Mouse (Mus musculus): Measurements from ENCODE around the gene Doc2b. TPM values are rescaled to one million over a fixed set of nuclear protein-coding genes. Genes with fewer than 3 reads are reported as not detected.
"Not testable (repeated sequence)": the region's sequence is repeated elsewhere in the genome, so short reads cannot be mapped to it uniquely, and the experiment has no call there.

Doc2b gene
- total RNA-seq, 2 experiments from 2014 or later, result 11.7 to 12.1 TPM

- no peak for DNase-seq (ENCODE audit: low spot score in 2 of 2)
These were observed 57.9 kb downstream of the Doc2b start for GRCm38 (mm10) chr11:75737806-75738476.

GRCm38 (mm10) chr11:75736978-75737377 is 58.9 kb downstream of the Doc2b start:
- DNase-seq (ENCODE audit: low spot score in 2 of 2), result no peak

GRCm38 (mm10) chr11:75735462-75736252 is 60.2 kb downstream of the Doc2b start:
- DNase-seq (ENCODE audit: low spot score in 2 of 2), result no peak

- DNase-seq (ENCODE audit: low spot score in 2 of 2), result peak; percentile 74 to 77
These were observed 62.5 kb downstream of the Doc2b start for GRCm38 (mm10) chr11:75733227-75733940.

- DNase-seq (ENCODE audit: low spot score in 2 of 2), result peak; percentile 89 to 92
These were observed 63.2 kb downstream of the Doc2b start, which contains the start of gene Ywhae for GRCm38 (mm10) chr11:75732434-75733226. Gene Ywhae (plus strand): TSS chr11:75732869.

- DNase-seq (ENCODE audit: low spot score in 2 of 2), result not testable (repeated sequence)
These were observed 68.2 kb downstream of the Doc2b start for GRCm38 (mm10) chr11:75727659-75728058.

GRCm38 (mm10) chr11:75727168-75727567 is 68.7 kb downstream of the Doc2b start:
- DNase-seq (ENCODE audit: low spot score in 2 of 2), result no peak

- DNase-seq (ENCODE audit: low spot score in 2 of 2), result no peak
These were observed 73.5 kb downstream of the Doc2b start for GRCm38 (mm10) chr11:75722339-75722738.

Other genes starting within 250 kb of the Doc2b start
- gene Pitpna, start 208.0 kb downstream of the Doc2b start, total RNA-seq (2021), result 100 to 1,000 TPM; 152 to 175 TPM
- 10 to 100 TPM; 24.9 to 36.9 TPM for gene Inpp5k, start 165.1 kb downstream of the Doc2b start, total RNA-seq (2021)
- gene Myo1c, start 145.5 kb downstream of the Doc2b start, total RNA-seq (2021), result 100 to 1,000 TPM; 144 to 160 TPM
- 100 to 1,000 TPM; 115 to 132 TPM for gene Crk, start 116.8 kb downstream of the Doc2b start, total RNA-seq (2021)
- 100 to 1,000 TPM; 639 to 647 TPM for gene Ywhae, start 63.2 kb downstream of the Doc2b start, total RNA-seq (2021)
- 10 to 100 TPM; 15.0 to 17.0 TPM for gene Rph3al, start 142.4 kb upstream of the Doc2b start, total RNA-seq (2021)
- not detected for gene 1700016K19Rik, start 203.9 kb upstream of the Doc2b start, total RNA-seq (2021)
- gene Rflnb, start 231.7 kb upstream of the Doc2b start, total RNA-seq (2021), result 10 to 100 TPM; 14.2 to 27.1 TPM

Measured in adrenal gland, adult 18-20 months (tissue).